Mouse (Mus musculus) midbrain, postnatal 0 days (tissue): ENCODE measurements at regions not wholly inside any gene's neighbourhood (a gene's known extent, or its start where the extent isn't known, plus 50 kb on each side); places are given as distances from the start of the nearest gene placed in this dataset.
A peak's percentile ranks its signal among the peaks of the same experiment; 100 is the strongest.

ENCODE experiments used
- ATAC-seq: fragments of 200-750 bp; cut with Nextera tagmentation; 2 replicates; pipeline ENCODE4 v1.8.0; 2017; ENCODE audit warnings: moderate number of reproducible peaks, mild to moderate bottlenecking, moderate TSS enrichment, moderate library complexity; ENCODE audit not compliant: low FRiP score
- DNase-seq: peaks from one replicate; pipeline ENCODE4 v3.0.0-alpha.2; 2015; ENCODE audit warnings: low spot score
- H3K27ac ChIP-seq: fragments of 300-500 bp; sonication (generic); 2 replicates; pipeline ENCODE4 v1.5.1; 2014; ENCODE audit warnings: low read depth, mild to moderate bottlenecking, low read length, mixed read lengths
- H3K27me3 ChIP-seq: fragments of 300-500 bp; sonication (generic); 2 replicates; pipeline ENCODE4 v1.6.1; 2014; ENCODE audit warnings: low read length, control low read depth, mixed read lengths; ENCODE audit not compliant: insufficient read depth
- H3K36me3 ChIP-seq: fragments of 300-500 bp; sonication (generic); 2 replicates; pipeline ENCODE4 v1.6.1; 2014; ENCODE audit warnings: low read length, control low read depth, mixed read lengths; ENCODE audit not compliant: insufficient read depth
- H3K4me1 ChIP-seq: fragments of 300-500 bp; sonication (generic); 2 replicates; pipeline ENCODE4 v1.6.1; 2014; ENCODE audit warnings: mild to moderate bottlenecking, control low read depth, antibody characterized with exemption, low read length, mixed read lengths; ENCODE audit not compliant: insufficient read depth
- H3K4me2 ChIP-seq: fragments of 300-500 bp; sonication (generic); 2 replicates; pipeline ENCODE4 v1.6.1; 2014; ENCODE audit warnings: low read depth, mild to moderate bottlenecking, low read length, mixed read lengths; ENCODE audit not compliant: poor library complexity, severe bottlenecking
- H3K4me3 ChIP-seq: fragments of 300-500 bp; sonication (generic); 2 replicates; pipeline ENCODE4 v1.5.1; 2014; ENCODE audit warnings: low read depth, mild to moderate bottlenecking, low read length, moderate library complexity
- H3K9ac ChIP-seq: fragments of 300-500 bp; sonication (generic); replicated peaks from 2 replicates; pipeline ENCODE4 v1.6.1; 2014; ENCODE audit warnings: mild to moderate bottlenecking, low read length, moderate library complexity, mixed read lengths; ENCODE audit not compliant: poor library complexity, severe bottlenecking
- H3K9me3 ChIP-seq: fragments of 300-500 bp; sonication (generic); 2 replicates; pipeline ENCODE4 v1.6.1; 2016; ENCODE audit warnings: low read length, control low read depth
- CTCF ChIP-seq: IDR thresholded peaks from 2 replicates; pipeline ENCODE4 v1.5.1; 2016; ENCODE audit warnings: antibody characterized with exemption, mild to moderate bottlenecking
- WGBS: fragments of 180-500 bp; shearing (Covaris S2); extraction: QIAGEN DNeasy Blood & Tissue Kit; methylation state at CpG from one replicate; pipeline ENCODE4 v1.1.7; 2014; 5-methylcytosine and 5-hydroxymethylcytosine counted together

DNA sequence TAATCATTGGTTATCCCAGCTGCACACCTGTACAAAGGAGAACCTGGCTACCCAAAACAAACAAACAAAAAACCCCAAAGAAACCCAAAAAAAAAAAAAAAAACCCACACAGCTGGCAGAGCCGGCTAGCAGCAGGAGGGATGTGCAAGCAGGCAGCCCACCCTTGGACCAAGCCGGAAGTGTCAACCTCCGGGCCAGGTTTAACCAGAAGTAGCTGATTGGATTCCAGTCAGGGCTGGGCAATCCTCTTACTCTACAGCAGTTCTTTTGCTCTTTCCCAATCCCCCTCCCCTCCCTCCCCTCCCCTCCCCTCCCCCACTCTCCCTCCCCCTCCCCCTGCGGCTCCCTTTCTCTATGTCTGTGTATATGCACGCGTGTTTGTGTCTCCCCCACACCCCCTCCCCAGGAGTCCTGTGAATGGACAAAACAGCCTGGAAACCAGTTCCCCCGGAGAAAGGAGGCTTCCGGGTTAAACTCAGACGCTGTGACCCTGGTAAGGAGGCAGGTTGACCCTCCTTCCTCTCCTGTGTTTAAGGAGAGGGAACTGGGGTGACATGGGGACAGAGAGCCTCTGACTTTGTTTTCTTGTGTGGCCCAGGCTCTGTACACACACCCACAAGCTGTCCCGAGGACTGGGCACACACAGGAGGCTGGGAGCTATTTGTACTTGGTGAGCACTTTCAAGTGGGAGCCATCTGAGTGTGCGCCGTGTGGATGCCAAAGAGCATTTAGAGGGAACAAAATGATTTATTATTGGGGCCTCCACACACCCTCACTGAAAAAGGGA is 93.9 kb upstream of the Jarid2 start:
- Histone ChIP-seq H3K36me3 (no peaks in the 10 kb centered on the region), H3K9ac (no peak overlapping the region), H3K4me3 (no peak overlapping the region), H3K27me3 (no peaks in the 10 kb centered on the region), H3K4me1 (0 out of 2 replicates have a peak, but pooled peaks cover 4% of the 10 kb centered on the region), H3K4me2 (0 out of 2 replicates have a peak overlapping the region, but pooled peaks have one; percentile 26), H3K9me3 (no peaks in the 10 kb centered on the region), H3K27ac (no peak overlapping the region)
- WGBS: 13% methylated on average over 11 of the region's 12 CpGs
- TF ChIP-seq CTCF: no peak
- ATAC-seq (no peak), DNase-seq (no peak)

DNA sequence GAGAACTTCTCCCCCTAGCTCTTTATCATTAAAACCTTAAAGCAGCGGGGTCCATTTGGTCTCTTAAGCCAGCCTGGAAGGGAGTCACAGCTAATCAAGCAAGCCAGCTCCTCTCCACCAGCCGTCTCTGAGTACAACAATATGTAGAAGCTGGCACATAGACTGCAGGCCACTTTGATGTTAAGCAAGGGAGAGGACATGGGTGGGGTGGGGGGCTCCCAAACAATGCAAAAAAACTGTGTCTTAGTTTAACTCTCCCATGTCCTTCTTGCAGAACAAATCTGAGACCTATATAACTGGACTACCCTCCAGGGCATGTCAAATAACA is 93.3 kb upstream of the Jarid2 start:
- H3K27ac ChIP-seq: no peak overlapping the region
- H3K9me3 ChIP-seq: no peaks in the 10 kb centered on the region
- H3K4me2 ChIP-seq: no peak overlapping the region
- H3K4me1 ChIP-seq: 0 out of 2 replicates have a peak, but pooled peaks cover 4% of the 10 kb centered on the region
- no peaks in the 10 kb centered on the region for H3K36me3 ChIP-seq
- 41% methylated on average over 2 of the region's 2 CpGs for WGBS
- DNase-seq (no peak), ATAC-seq (no peak)
- H3K27me3 ChIP-seq: no peaks in the 10 kb centered on the region
- H3K4me3 ChIP-seq: no peak overlapping the region
- no peak for TF ChIP-seq CTCF
- no peak overlapping the region for H3K9ac ChIP-seq

DNA sequence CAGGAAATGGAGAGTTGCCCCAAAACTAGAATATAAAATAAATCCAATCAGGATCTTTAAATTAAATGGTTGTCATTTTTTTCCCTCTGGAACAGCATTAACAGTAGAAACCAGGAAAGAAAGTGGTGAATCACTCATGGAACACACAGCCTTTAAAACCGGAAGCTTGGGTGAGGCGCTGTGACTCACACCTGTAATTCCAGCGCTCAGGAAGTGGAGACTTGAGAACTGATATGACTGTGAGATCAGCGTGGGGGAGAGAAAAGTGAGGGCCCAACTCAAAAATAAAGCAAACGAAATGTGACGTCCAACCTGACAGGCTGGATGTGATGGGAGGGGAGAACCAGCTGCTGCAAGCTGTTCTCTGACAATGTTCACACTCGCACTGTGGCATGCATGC is 86.9 kb upstream of the Jarid2 start:
- 90% methylated on average over 7 of the region's 7 CpGs for WGBS
- no peak for ATAC-seq
- H3K36me3 ChIP-seq: no peaks in the 10 kb centered on the region

DNA sequence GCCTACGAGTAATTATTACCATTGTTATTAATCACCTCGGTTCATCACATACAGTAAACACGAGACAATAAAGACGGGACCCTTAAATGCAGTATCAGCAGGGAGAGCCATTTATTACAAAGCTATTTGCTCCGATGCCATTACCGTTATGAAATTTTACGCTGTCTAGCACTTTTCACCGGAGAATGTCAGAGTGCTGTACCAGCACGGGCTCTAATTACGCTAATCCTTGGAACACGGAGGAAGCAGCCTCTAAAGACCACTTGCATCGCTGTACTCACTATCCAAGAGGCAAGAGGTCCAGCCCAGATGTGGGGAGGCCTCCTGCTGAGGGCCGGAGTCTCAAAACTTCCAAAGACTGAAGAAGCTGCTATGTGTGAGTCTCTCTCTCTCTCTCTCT is 79.2 kb upstream of the Jarid2 start:
- Histone ChIP-seq H3K4me2 (peak overlapping the region; percentile 24), H3K36me3 (no peaks in the 10 kb centered on the region), H3K4me1 (no peaks in the 10 kb centered on the region), H3K9ac (no peak overlapping the region), H3K27ac (no peak overlapping the region), H3K27me3 (0 out of 2 replicates have a peak, but pooled peaks cover 2% of the 10 kb centered on the region), H3K4me3 (no peak overlapping the region), H3K9me3 (no peaks in the 10 kb centered on the region)
- WGBS: 24% methylated on average over 13 of the region's 13 CpGs
- ATAC-seq (no peak), DNase-seq (peak; percentile 19)
- no peak for TF ChIP-seq CTCF

More for the DNA sequence above, 86.9 kb upstream of the Jarid2 start:
- H3K4me3 ChIP-seq: no peak overlapping the region
- no peaks in the 10 kb centered on the region for H3K4me1 ChIP-seq
- no peaks in the 10 kb centered on the region for H3K9me3 ChIP-seq
- DNase-seq: no peak
- TF ChIP-seq CTCF: no peak
- H3K27me3 ChIP-seq: no peaks in the 10 kb centered on the region
- no peak overlapping the region for H3K9ac ChIP-seq
- H3K27ac ChIP-seq: no peak overlapping the region
- H3K4me2 ChIP-seq: no peak overlapping the region

DNA sequence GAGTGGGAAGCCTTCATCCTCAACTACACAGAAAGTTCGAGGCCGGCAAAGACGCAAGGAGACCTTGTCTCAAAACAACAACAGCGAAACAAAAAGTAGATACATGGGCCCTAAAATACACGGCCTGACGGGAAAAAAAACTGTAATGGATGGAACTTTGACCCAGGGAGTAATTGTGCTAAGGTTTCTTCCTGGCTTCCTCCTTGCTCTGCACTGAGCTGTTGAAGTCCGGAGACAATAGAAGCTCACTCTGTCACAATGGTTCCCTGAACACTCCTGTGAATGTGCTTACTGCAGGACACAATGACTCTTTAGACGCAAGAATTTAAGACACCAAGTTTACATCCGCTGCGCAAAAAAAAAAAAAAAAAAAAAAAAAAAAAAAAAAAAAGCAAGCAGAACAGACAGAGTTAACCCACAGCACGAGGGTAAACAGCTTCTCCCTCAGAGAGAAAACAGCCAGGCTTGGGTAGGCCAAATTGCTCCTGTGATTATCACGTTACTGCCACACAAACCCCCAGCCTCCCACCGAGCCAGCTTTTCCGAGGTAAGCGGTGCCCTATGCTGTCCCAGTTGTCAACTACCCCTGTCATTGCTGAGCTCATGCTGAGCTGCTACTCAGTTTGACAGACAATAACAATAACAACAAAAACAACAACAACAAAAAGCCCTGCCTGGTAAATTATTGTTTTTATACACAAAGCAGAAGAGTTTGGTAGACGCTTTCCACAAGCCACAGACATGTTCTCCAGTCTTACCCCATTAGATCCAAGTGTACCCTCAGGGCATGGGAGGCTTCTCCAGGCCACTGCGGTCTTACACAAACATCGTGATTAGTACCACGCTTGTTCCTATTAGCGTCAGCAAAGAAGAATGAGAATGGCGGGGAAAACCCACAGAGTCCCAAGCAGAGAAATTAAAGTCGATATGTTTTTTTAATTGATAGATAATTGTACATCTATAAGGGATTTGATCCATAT is 77.7 kb upstream of the Jarid2 start:
- Histone ChIP-seq H3K4me2 (no peak overlapping the region), H3K27ac (no peak overlapping the region), H3K9me3 (no peaks in the 10 kb centered on the region), H3K9ac (no peak overlapping the region), H3K36me3 (no peaks in the 10 kb centered on the region), H3K27me3 (0 out of 2 replicates have a peak, but pooled peaks cover 2% of the 10 kb centered on the region), H3K4me3 (no peak overlapping the region), H3K4me1 (no peaks in the 10 kb centered on the region)
- ATAC-seq (no peak), DNase-seq (peak; percentile 15)
- WGBS: 29% methylated on average over 22 of the region's 22 CpGs
- no peak for TF ChIP-seq CTCF
